Mouse (Mus musculus) ES-Bruce4 (cell line): ENCODE measurements at regions not wholly inside any gene's neighbourhood (a gene's known extent, or its start where the extent isn't known, plus 50 kb on each side); places are given as distances from the start of the nearest gene placed in this dataset.

Source experiments
- CTCF ChIP-seq: IDR thresholded peaks from one replicate; pipeline ENCODE4 v1.8.1; 2011; ENCODE audit warnings: low read depth, low read length
- EP300 ChIP-seq: IDR thresholded peaks from 2 replicates; pipeline ENCODE4 v1.6.1; 2011; ENCODE audit warnings: low read depth, low read length; ENCODE audit not compliant: insufficient read depth
- POLR2A ChIP-seq: IDR thresholded peaks from one replicate; pipeline ENCODE4 v1.8.1; 2011; ENCODE audit warnings: low read length; ENCODE audit not compliant: insufficient read depth

DNA sequence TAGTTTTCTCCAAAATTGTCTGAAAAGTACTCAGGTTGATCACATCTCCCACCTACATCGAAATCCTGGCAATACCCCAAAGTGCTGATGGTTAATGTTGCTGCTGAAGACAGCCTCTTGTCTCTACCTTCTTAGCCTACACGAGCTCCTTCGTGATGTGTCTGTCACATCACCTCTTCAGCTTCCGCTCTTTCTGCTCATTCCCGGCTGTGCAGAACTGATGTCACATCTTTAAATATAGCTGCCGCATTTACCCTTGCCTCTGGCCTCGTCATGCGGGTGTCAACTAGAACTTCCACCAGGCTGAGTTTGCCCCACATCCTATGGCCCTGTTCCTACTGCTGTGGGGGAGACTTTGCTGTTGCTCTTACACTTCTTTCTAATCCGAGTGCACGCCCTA lies 133.2 kb downstream of the Gm10260 start:
- TF ChIP-seq CTCF, result no peak
- TF ChIP-seq EP300, result no peak
- TF ChIP-seq POLR2A, result no peak
